Mouse (Mus musculus) liver, adult 2 months (tissue): ENCODE results near the gene Pemt.

ENCODE experiments used
- CTCF ChIP-seq: fragments of 200-500 bp; IDR thresholded peaks from 2 replicates; pipeline ENCODE4 v1.5.1; 2011; ENCODE audit warnings: low read depth, low read length, control low read depth
- POLR2A ChIP-seq: fragments of 200-500 bp; IDR thresholded peaks from 2 replicates; pipeline ENCODE4 v1.6.1; 2011; ENCODE audit warnings: low read length, control low read depth; ENCODE audit not compliant: insufficient read depth; ENCODE audit errors: extremely low read depth

DNA sequence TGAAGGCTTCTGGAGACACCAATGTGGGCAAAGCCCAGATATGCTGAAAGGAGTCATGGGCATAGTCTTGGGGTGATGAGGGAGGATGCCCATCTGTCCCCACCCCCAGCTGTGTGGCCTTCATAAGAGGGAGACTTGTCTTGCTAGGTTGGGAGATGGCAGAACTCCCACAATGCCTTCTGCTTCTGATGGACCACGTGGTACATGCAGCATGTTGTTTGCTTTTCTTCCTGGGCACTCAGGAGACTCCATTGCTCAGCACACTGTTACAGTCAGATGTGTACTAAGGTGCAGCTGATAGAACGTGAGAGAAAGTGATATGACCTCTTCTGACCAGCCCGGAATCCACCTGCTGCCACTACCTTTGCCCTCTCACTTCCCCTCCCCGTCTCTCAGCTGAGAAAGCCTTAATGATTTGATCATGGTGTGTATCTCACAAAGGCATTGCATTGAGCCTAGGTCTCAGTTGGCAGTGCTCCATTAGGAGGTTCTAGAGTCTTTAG lies 15.3 kb upstream of the Pemt start:
- TF ChIP-seq CTCF, result no peak
- TF ChIP-seq POLR2A, result no peak
